Mouse (Mus musculus) macrophage (primary cell): ENCODE data around the gene Vstm2l. TPM values are rescaled to one million over a fixed set of nuclear protein-coding genes. Genes with fewer than 3 reads are reported as not detected.

Experiments used
- H3K27ac ChIP-seq: fragments of 350-480 bp; formaldehyde crosslinking; 2 replicates; pipeline ENCODE4 v1.9.0; 2021
- H3K36me3 ChIP-seq: fragments of 350-480 bp; formaldehyde crosslinking; 2 replicates; pipeline ENCODE4 v1.9.0; 2021; ENCODE audit errors: inconsistent target
- H3K4me3 ChIP-seq: fragments of 350-480 bp; formaldehyde crosslinking; 2 replicates; pipeline ENCODE4 v1.9.0; 2021; ENCODE audit errors: inconsistent target
- H3K79me2 ChIP-seq: fragments of 350-480 bp; formaldehyde crosslinking; 2 replicates; pipeline ENCODE4 v1.9.0; 2021; ENCODE audit errors: inconsistent target
- WGBS: methylation state at CpG from one replicate; pipeline ENCODE4 v1.1.7; 2026; ENCODE audit warnings: inconsistent platforms; ENCODE audit not compliant: missing documents; 5-methylcytosine and 5-hydroxymethylcytosine counted together
- polyA plus RNA-seq: library from polyadenylated mRNA; stranded (reverse); fragments of 250-400 nt; gene quantifications from 3 replicates; pipeline ENCODE4 v1.2.4, GENCODE M21; 2018; ENCODE audit warnings: inconsistent platforms
- total RNA-seq, 78 experiments: library from RNA; depleted of rRNA; stranded (reverse); fragments of 250-400 nt; gene quantifications; 1 replicate in 9 of 78; 2 replicates in 24 of 78; 3 replicates in 43 of 78; 4 replicates in 2 of 78; pipeline ENCODE4 v1.2.4; 2018; ENCODE audit warnings: inconsistent platforms in 56 of 78

Vstm2l gene
- total RNA-seq (2018; cell fraction: chromatin; rRNA removed): not detected
- total RNA-seq (2018; cell fraction: cytosol; rRNA removed): not detected
- not detected for total RNA-seq (2018; cell fraction: nucleus; rRNA removed)
- polyA plus RNA-seq: not detected in 3 replicates

GRCm38 (mm10) chr2:157914105-157914764, at the start of gene Vstm2l:
TSS of gene Vstm2l (plus strand) at chr2:157914653.
- no peak within 1 kb of the TSS for H3K4me3 ChIP-seq
- H3K79me2 ChIP-seq: no peaks in the 10 kb centered on the region
- no peak within 1 kb of the TSS for H3K27ac ChIP-seq
- no peaks in the 10 kb centered on the region for H3K36me3 ChIP-seq
- 7% methylated on average over 61 of the region's 62 CpGs for WGBS

- no peak overlapping the region for H3K4me3 ChIP-seq
- H3K79me2 ChIP-seq: no peaks in the 10 kb centered on the region
- no peaks in the 10 kb centered on the region; the same call in 1 of the 2 replicates for H3K36me3 ChIP-seq
- 88% methylated on average over 3 of the region's 3 CpGs for WGBS
- H3K27ac ChIP-seq: no peak overlapping the region
Observed at GRCm38 (mm10) chr2:157867126-157867525, 47.3 kb upstream of the Vstm2l start.

GRCm38 (mm10) chr2:157870247-157870646, 44.2 kb upstream of the Vstm2l start:
- H3K79me2 ChIP-seq: no peaks in the 10 kb centered on the region
- WGBS: 90% methylated on average over 6 of the region's 6 CpGs
- H3K36me3 ChIP-seq: no peaks in the 10 kb centered on the region; the same call in 1 of the 2 replicates
- no peak overlapping the region for H3K4me3 ChIP-seq
- no peak overlapping the region for H3K27ac ChIP-seq

- Histone ChIP-seq H3K36me3 (no peaks in the 10 kb centered on the region; the same call in 1 of the 2 replicates), H3K79me2 (no peaks in the 10 kb centered on the region), H3K27ac (no peak overlapping the region), H3K4me3 (no peak overlapping the region)
- WGBS: 87% methylated on average over 6 of the region's 6 CpGs
Observed at GRCm38 (mm10) chr2:157873223-157873622, 41.2 kb upstream of the Vstm2l start.

GRCm38 (mm10) chr2:157873691-157874090, 40.8 kb upstream of the Vstm2l start:
- 93% methylated on average over 1 of the region's 1 CpGs for WGBS
- Histone ChIP-seq H3K36me3 (no peaks in the 10 kb centered on the region; the same call in 1 of the 2 replicates), H3K27ac (no peak overlapping the region), H3K79me2 (no peaks in the 10 kb centered on the region), H3K4me3 (no peak overlapping the region)

GRCm38 (mm10) chr2:157875111-157875510, 39.3 kb upstream of the Vstm2l start:
- no peaks in the 10 kb centered on the region; the same call in 1 of the 2 replicates for H3K36me3 ChIP-seq
- WGBS: 93% methylated on average over 8 of the region's 8 CpGs
- H3K4me3 ChIP-seq: no peak overlapping the region
- no peak overlapping the region for H3K27ac ChIP-seq
- H3K79me2 ChIP-seq: no peaks in the 10 kb centered on the region

- Histone ChIP-seq H3K27ac (no peak overlapping the region), H3K36me3 (no peaks in the 10 kb centered on the region; the same call in 1 of the 2 replicates)
- WGBS: 97% methylated on average over 3 of the region's 3 CpGs
Observed at GRCm38 (mm10) chr2:157877394-157877793, 37.1 kb upstream of the Vstm2l start.

GRCm38 (mm10) chr2:157877967-157878366, 36.5 kb upstream of the Vstm2l start:
- 88% methylated on average over 5 of the region's 5 CpGs for WGBS
- H3K27ac ChIP-seq: no peak overlapping the region
- H3K79me2 ChIP-seq: no peaks in the 10 kb centered on the region
- H3K36me3 ChIP-seq: no peaks in the 10 kb centered on the region; the same call in 1 of the 2 replicates
- H3K4me3 ChIP-seq: no peak overlapping the region

More at GRCm38 (mm10) chr2:157877394-157877793, 37.1 kb upstream of the Vstm2l start:
- H3K4me3 ChIP-seq: no peak overlapping the region
- H3K79me2 ChIP-seq: no peaks in the 10 kb centered on the region

GRCm38 (mm10) chr2:157881939-157882338, 32.5 kb upstream of the Vstm2l start:
- Histone ChIP-seq H3K36me3 (peaks cover 26% of the 10 kb centered on the region), H3K27ac (no peak overlapping the region)
- WGBS: 93% methylated on average over 10 of the region's 11 CpGs

GRCm38 (mm10) chr2:157887275-157888025, 27.0 kb upstream of the Vstm2l start:
- Histone ChIP-seq H3K79me2 (no peaks in the 10 kb centered on the region), H3K27ac (no peak overlapping the region), H3K4me3 (no peak overlapping the region), H3K36me3 (peaks cover 26% of the 10 kb centered on the region)
- WGBS: 60% methylated on average over 10 of the region's 10 CpGs

More at GRCm38 (mm10) chr2:157881939-157882338, 32.5 kb upstream of the Vstm2l start:
- no peak overlapping the region for H3K4me3 ChIP-seq
- no peaks in the 10 kb centered on the region for H3K79me2 ChIP-seq

- Histone ChIP-seq H3K36me3 (peaks cover 5% of the 10 kb centered on the region; the same call in 1 of the 2 replicates), H3K79me2 (no peaks in the 10 kb centered on the region), H3K27ac (no peak overlapping the region), H3K4me3 (no peak overlapping the region)
- 93% methylated on average over 6 of the region's 6 CpGs for WGBS
Observed at GRCm38 (mm10) chr2:157891166-157891565, 23.3 kb upstream of the Vstm2l start.

- H3K36me3 ChIP-seq: no peaks in the 10 kb centered on the region
- H3K79me2 ChIP-seq: no peaks in the 10 kb centered on the region
- no peak overlapping the region for H3K4me3 ChIP-seq
- H3K27ac ChIP-seq: no peak overlapping the region
- 87% methylated on average over 4 of the region's 4 CpGs for WGBS
Observed at GRCm38 (mm10) chr2:157897131-157897530, 17.3 kb upstream of the Vstm2l start.

GRCm38 (mm10) chr2:157913204-157913636, 1.2 kb upstream of the Vstm2l start:
- no peaks in the 10 kb centered on the region for H3K36me3 ChIP-seq
- WGBS: 2% methylated on average over 16 of the region's 16 CpGs
- no peaks in the 10 kb centered on the region for H3K79me2 ChIP-seq
- no peak overlapping the region for H3K4me3 ChIP-seq
- H3K27ac ChIP-seq: no peak overlapping the region

GRCm38 (mm10) chr2:157913705-157914104, 748 bp upstream of the Vstm2l start:
- Histone ChIP-seq H3K4me3 (no peak overlapping the region), H3K27ac (no peak overlapping the region), H3K79me2 (no peaks in the 10 kb centered on the region), H3K36me3 (no peaks in the 10 kb centered on the region)
- 4% methylated on average over 4 of the region's 4 CpGs for WGBS
